Mouse (Mus musculus) embryonic facial prominence, embryonic 15.5 days (tissue): ENCODE data around the gene Nkx6-2. TPM values are rescaled to one million over a fixed set of nuclear protein-coding genes. Genes with fewer than 3 reads are reported as not detected.

Experiments
- ATAC-seq: fragments of 200-750 bp; cut with Nextera tagmentation; 2 replicates; pipeline ENCODE4 v1.8.0; 2017; ENCODE audit warnings: low read depth, moderate TSS enrichment; ENCODE audit not compliant: insufficient number of reproducible peaks, low FRiP score, low TSS enrichment
- H3K27ac ChIP-seq: fragments of 300-500 bp; sonication (generic); replicated peaks from 2 replicates; pipeline ENCODE4 v1.5.1; 2015; ENCODE audit warnings: mild to moderate bottlenecking, inconsistent platforms
- H3K27me3 ChIP-seq: fragments of 300-500 bp; sonication (generic); 2 replicates; pipeline ENCODE4 v1.6.1; 2015; ENCODE audit warnings: inconsistent platforms
- H3K36me3 ChIP-seq: fragments of 300-500 bp; sonication (generic); 2 replicates; pipeline ENCODE4 v1.6.1; 2015; ENCODE audit warnings: mild to moderate bottlenecking, inconsistent platforms
- H3K4me1 ChIP-seq: fragments of 300-500 bp; sonication (generic); 2 replicates; pipeline ENCODE4 v1.6.1; 2015; ENCODE audit warnings: inconsistent platforms
- H3K4me2 ChIP-seq: fragments of 300-500 bp; sonication (generic); replicated peaks from 2 replicates; pipeline ENCODE4 v1.6.1; 2015; ENCODE audit warnings: mild to moderate bottlenecking, inconsistent platforms
- H3K4me3 ChIP-seq: fragments of 300-500 bp; sonication (generic); replicated peaks from 2 replicates; pipeline ENCODE4 v1.5.1; 2015; ENCODE audit warnings: mild to moderate bottlenecking, inconsistent platforms
- H3K9ac ChIP-seq: fragments of 300-500 bp; sonication (generic); 2 replicates; pipeline ENCODE4 v1.6.1; 2015; ENCODE audit warnings: inconsistent platforms
- H3K9me3 ChIP-seq: fragments of 300-500 bp; sonication (generic); replicated peaks from 2 replicates; pipeline ENCODE4 v1.6.1; 2016; ENCODE audit warnings: inconsistent platforms
- WGBS: fragments of 180-500 bp; shearing (Covaris S2); methylation state at CpG from one replicate; pipeline ENCODE4 v1.1.7; 2015; 5-methylcytosine and 5-hydroxymethylcytosine counted together
- polyA plus RNA-seq: library from polyadenylated mRNA; unstranded; fragments of >200 nt; fragmentation: Nextera tagmentation; extraction: Ambion mirVana; gene quantifications from 2 replicates; pipeline ENCODE4 v1.2.1, GENCODE M21; 2015

The Nkx6-2 gene
- not detected in 2 replicates for polyA plus RNA-seq

DNA sequence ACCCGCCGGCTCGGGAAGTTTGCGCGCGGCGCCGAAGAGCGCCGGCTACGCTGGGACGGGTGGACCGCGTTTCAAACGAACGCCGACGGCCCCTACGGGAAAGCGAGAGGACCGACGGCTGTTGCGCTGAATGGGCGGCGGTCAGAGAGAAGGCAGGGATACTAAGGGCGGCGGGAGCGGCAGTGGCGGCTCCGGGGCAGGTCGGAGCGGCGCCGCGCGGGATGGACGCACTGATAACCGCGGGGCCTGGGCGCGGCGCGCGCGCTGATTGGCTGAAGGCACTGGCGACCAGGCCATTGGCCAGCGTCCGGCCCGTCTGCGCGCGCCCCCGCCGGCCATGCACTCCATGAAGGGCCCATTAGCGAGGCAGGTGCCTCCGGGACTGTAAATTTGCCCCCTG, at the start of gene Nkx6-2:
Gene Nkx6-2 (minus strand): TSS at position 203 of the 400 bp plus-strand sequence.
- Histone ChIP-seq H3K9me3 (no peaks in the 10 kb centered on the region), H3K4me1 (peaks cover 44% of the 10 kb centered on the region), H3K4me3 (peak within 1 kb of the TSS; percentile 35), H3K36me3 (peaks cover 18% of the 10 kb centered on the region), H3K27ac (no peak within 1 kb of the TSS), H3K9ac (no peak within 1 kb of the TSS), H3K27me3 (peaks cover 100% of the 10 kb centered on the region), H3K4me2 (peak within 1 kb of the TSS; percentile 55)
- no peak for ATAC-seq
- WGBS, result under 1% methylated on average over 56 of the region's 56 CpGs

GRCm38 (mm10) chr7:139625156-139625555, 42.6 kb upstream of the Nkx6-2 start:
- 81% methylated on average over 9 of the region's 9 CpGs for WGBS

DNA sequence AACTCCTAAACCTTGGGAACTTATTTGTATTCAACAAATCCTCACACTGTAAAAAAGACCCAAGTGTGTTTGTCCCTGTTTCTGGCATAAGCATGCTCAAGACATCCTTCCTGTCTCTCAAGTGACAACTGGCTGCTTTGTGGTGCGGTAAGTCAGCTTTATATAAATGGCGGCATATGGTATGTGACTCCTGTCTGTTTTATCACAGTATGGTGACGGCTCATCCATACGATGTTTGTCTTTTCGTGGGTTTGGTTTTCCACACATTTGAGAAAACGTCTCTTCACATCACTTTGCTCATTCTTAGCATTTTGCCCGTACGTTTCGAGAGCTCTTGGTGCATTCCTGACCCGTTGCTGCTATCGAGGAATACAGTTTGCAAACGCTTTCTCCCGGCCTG, 40.0 kb upstream of the Nkx6-2 start:
- 74% methylated on average over 13 of the region's 13 CpGs for WGBS
- no peak overlapping the region for H3K4me2 ChIP-seq
- H3K9me3 ChIP-seq, result no peaks in the 10 kb centered on the region
- no peak overlapping the region for H3K4me3 ChIP-seq
- no peak overlapping the region for H3K27ac ChIP-seq
- no peaks in the 10 kb centered on the region for H3K4me1 ChIP-seq
- ATAC-seq, result no peak
- no peaks in the 10 kb centered on the region for H3K36me3 ChIP-seq
- H3K9ac ChIP-seq, result no peak overlapping the region
- H3K27me3 ChIP-seq, result peaks cover 5% of the 10 kb centered on the region; the same call in 1 of the 2 replicates

More at GRCm38 (mm10) chr7:139625156-139625555, 42.6 kb upstream of the Nkx6-2 start:
- ATAC-seq, result no peak
- Histone ChIP-seq H3K4me1 (no peaks in the 10 kb centered on the region), H3K9me3 (no peaks in the 10 kb centered on the region), H3K4me2 (no peak overlapping the region), H3K9ac (no peak overlapping the region), H3K36me3 (no peaks in the 10 kb centered on the region), H3K27me3 (no peaks in the 10 kb centered on the region), H3K4me3 (no peak overlapping the region), H3K27ac (no peak overlapping the region)

DNA sequence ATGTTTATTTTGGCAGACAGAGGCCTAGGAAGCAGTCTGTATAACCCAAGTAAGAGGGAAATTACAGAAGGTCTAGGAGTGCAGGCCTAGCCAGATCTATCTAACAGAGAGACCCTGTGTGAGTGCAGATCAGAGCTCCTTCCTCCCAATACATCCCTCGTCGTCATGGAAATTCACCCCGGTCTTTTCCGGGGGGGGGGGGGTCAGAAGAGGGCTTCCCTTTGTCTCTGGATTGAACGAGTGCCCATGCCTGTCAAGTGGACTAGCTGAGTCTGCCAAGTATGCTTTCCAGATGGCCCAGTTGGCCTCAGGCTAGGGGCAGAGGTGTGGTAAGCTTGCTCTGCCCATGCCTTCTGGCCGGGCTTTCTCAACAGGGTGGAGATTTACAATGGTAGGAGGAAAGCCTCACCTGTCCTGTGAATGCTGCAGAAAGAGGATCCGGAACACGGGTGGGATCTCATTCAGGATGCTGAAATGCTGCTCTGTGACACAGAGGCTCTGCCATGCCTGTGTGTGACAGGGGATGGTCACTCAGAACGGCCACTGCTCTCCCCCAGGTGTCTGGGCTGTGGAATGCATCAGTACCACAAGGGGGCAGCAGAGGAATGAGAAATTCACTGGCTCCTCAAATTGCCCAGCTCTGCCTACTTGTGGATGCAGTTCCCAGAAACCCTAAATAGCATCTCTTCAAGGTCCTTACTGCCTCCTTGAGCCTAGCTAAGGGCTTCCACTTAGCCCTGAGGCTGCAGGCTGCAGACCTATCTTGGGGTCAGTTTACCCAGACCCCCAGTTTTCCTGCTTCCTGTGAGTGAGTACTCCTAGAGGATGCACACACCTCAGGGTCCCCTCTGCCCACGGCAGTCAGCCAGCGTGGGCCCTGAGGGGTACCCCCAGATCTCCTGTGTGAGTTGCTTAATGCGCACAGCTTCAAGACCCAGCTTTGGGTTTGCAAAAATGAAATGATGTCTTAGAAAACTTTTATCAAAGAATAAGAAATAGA, 33.5 kb upstream of the Nkx6-2 start:
- Histone ChIP-seq H3K4me1 (no peaks in the 10 kb centered on the region), H3K27me3 (peaks cover 8% of the 10 kb centered on the region; the same call in 1 of the 2 replicates), H3K9me3 (no peaks in the 10 kb centered on the region), H3K4me3 (no peak overlapping the region), H3K36me3 (no peaks in the 10 kb centered on the region), H3K4me2 (no peak overlapping the region), H3K9ac (no peak overlapping the region), H3K27ac (no peak overlapping the region)
- ATAC-seq, result no peak
- 46% methylated on average over 12 of the region's 12 CpGs for WGBS

DNA sequence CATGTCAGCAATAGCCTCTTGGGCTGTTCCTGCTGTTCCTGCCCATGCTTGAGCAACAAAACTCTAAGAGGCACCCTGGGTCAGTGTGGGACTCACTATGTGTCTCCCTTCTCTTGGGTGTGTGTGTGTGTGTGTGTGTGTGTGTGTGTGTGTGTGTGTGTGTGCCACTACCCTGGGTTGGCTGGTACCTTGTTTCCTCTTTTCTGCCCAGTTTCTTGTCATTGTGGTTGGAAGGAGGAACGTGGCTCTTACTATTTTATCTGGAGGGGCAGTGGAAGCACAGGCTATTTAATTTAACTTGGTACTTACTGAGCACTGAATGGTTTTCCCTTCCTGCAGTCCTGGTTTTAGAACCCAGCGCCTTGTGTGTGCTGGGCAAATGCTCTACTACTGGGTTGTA, 27.7 kb upstream of the Nkx6-2 start:
- no peak overlapping the region for H3K4me2 ChIP-seq
- no peak overlapping the region for H3K9ac ChIP-seq
- no peaks in the 10 kb centered on the region for H3K4me1 ChIP-seq
- 73% methylated on average over 2 of the region's 2 CpGs for WGBS
- H3K4me3 ChIP-seq, result no peak overlapping the region
- no peaks in the 10 kb centered on the region for H3K36me3 ChIP-seq
- no peak for ATAC-seq
- peaks cover 3% of the 10 kb centered on the region; the same call in 1 of the 2 replicates for H3K27me3 ChIP-seq
- no peaks in the 10 kb centered on the region for H3K9me3 ChIP-seq
- H3K27ac ChIP-seq, result no peak overlapping the region

GRCm38 (mm10) chr7:139595862-139596261, 13.3 kb upstream of the Nkx6-2 start:
- Histone ChIP-seq H3K9me3 (no peaks in the 10 kb centered on the region), H3K27me3 (peaks cover 5% of the 10 kb centered on the region)
- WGBS, result 40% methylated on average over 6 of the region's 6 CpGs

GRCm38 (mm10) chr7:139595311-139595710, 12.7 kb upstream of the Nkx6-2 start:
- 60% methylated on average over 6 of the region's 6 CpGs for WGBS
- H3K9me3 ChIP-seq, result no peaks in the 10 kb centered on the region
- H3K4me3 ChIP-seq, result no peak overlapping the region
- H3K4me1 ChIP-seq, result 0 out of 2 replicates have a peak, but pooled peaks cover 6% of the 10 kb centered on the region
- ATAC-seq, result no peak
- H3K9ac ChIP-seq, result no peak overlapping the region
- no peaks in the 10 kb centered on the region for H3K36me3 ChIP-seq
- H3K27me3 ChIP-seq, result peaks cover 5% of the 10 kb centered on the region
- no peak overlapping the region for H3K27ac ChIP-seq
- H3K4me2 ChIP-seq, result no peak overlapping the region

More at GRCm38 (mm10) chr7:139595862-139596261, 13.3 kb upstream of the Nkx6-2 start:
- ATAC-seq, result no peak
- no peak overlapping the region for H3K9ac ChIP-seq
- H3K27ac ChIP-seq, result no peak overlapping the region
- H3K4me2 ChIP-seq, result no peak overlapping the region
- H3K36me3 ChIP-seq, result no peaks in the 10 kb centered on the region
- 0 out of 2 replicates have a peak, but pooled peaks cover 6% of the 10 kb centered on the region for H3K4me1 ChIP-seq
- no peak overlapping the region for H3K4me3 ChIP-seq

DNA sequence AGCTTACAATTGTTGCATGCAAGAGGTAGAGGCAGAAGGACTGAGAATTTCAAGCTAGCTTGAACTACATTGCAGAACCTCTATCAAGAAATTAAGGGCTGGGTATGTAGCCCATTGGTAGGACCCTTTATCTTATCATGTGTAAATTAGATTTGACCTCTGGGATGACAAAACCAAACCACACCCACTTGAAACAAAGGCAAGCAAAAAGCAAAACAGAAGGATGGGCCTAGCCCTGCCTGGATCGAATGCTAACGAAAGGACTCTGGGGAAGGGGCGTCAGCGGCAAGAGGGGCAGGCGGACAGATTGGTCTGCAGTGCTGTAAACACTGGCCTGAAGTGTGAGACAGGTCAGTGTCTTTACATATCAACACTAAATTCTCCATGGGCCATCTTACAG, 8.7 kb upstream of the Nkx6-2 start:
- Histone ChIP-seq H3K27ac (no peak overlapping the region), H3K36me3 (no peaks in the 10 kb centered on the region), H3K4me3 (no peak overlapping the region), H3K9me3 (no peaks in the 10 kb centered on the region), H3K4me1 (0 out of 2 replicates have a peak, but pooled peaks cover 3% of the 10 kb centered on the region), H3K27me3 (peaks cover 42% of the 10 kb centered on the region), H3K9ac (no peak overlapping the region), H3K4me2 (no peak overlapping the region)
- WGBS, result 96% methylated on average over 5 of the region's 5 CpGs
- ATAC-seq, result no peak

- peaks cover 52% of the 10 kb centered on the region for H3K27me3 ChIP-seq
- 0 out of 2 replicates have a peak, but pooled peaks have one; percentile 20 for ATAC-seq
- 37% methylated on average over 3 of the region's 3 CpGs for WGBS
- H3K4me1 ChIP-seq, result peaks cover 2% of the 10 kb centered on the region; the same call in 1 of the 2 replicates
- H3K36me3 ChIP-seq, result no peaks in the 10 kb centered on the region
- no peak overlapping the region for H3K9ac ChIP-seq
- no peaks in the 10 kb centered on the region for H3K9me3 ChIP-seq
- no peak overlapping the region for H3K27ac ChIP-seq
- H3K4me3 ChIP-seq, result no peak overlapping the region
- no peak overlapping the region for H3K4me2 ChIP-seq
Measured at GRCm38 (mm10) chr7:139590302-139590701, 7.7 kb upstream of the Nkx6-2 start.

DNA sequence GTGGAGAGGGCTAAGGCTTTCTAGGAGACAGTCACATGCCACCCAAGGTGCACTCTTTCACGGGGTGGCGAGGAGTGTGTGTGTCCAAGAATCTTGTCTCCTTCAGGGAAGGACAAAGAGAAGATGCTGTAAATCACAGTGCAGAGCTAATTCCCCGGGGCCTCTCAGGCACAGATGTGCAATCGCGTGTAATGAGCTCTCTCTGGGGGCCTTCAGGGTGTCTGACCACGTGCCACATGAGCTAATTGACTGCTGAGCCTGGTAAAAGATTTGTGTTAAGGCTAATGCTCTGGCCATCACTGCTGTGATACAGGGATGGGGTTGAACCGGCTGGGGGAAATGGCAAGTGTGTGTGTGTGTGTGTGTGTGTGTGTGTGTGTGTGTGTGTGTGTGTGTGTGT, 5.3 kb upstream of the Nkx6-2 start:
- WGBS, result 32% methylated on average over 7 of the region's 7 CpGs
- no peak overlapping the region for H3K27ac ChIP-seq

DNA sequence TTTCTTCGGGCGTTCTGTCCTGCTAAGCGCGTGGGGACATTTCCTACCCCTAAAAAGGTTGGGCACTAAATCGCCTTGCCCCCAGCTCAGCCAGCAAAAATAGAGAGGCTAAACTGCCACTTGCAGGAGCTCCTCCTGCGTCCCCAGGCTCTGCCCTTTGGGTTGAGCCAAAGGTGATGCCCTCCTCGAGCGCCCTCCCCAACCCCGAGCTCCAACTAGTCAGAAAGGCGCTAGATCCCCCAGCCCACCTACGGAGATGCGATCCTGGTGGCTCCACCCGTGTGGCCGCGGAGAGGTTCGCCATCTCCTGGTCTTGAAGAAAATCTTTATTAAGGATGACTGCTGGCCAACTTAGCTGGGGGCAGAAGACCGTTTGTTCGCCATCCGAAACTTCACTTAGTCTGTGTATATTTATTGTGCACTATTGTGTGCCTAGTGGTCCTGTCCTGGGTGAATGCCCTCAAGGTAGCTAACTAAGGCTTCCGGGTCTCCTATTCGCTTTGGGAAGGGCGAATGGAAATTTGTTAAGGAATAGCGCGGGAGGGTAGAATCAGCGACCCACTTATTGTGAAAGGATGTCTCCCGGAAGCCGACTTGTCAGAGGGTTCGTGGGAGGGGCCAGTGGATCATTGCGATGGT, 2.7 kb upstream of the Nkx6-2 start:
- H3K9ac ChIP-seq, result no peak overlapping the region
- H3K27me3 ChIP-seq, result peaks cover 97% of the 10 kb centered on the region
- H3K9me3 ChIP-seq, result no peaks in the 10 kb centered on the region
- H3K4me1 ChIP-seq, result peaks cover 44% of the 10 kb centered on the region
- H3K4me2 ChIP-seq, result no peak overlapping the region
- no peak for ATAC-seq
- WGBS, result 3% methylated on average over 29 of the region's 29 CpGs
- H3K4me3 ChIP-seq, result no peak overlapping the region
- no peak overlapping the region for H3K27ac ChIP-seq
- H3K36me3 ChIP-seq, result no peaks in the 10 kb centered on the region

More for the DNA sequence above, 5.3 kb upstream of the Nkx6-2 start:
- no peak overlapping the region for H3K4me2 ChIP-seq
- H3K9me3 ChIP-seq, result no peaks in the 10 kb centered on the region
- H3K9ac ChIP-seq, result no peak overlapping the region
- H3K36me3 ChIP-seq, result no peaks in the 10 kb centered on the region
- peaks cover 71% of the 10 kb centered on the region for H3K27me3 ChIP-seq
- no peak overlapping the region for H3K4me3 ChIP-seq
- peaks cover 21% of the 10 kb centered on the region for H3K4me1 ChIP-seq
- ATAC-seq, result peak; percentile 27; the same call in 1 of the 2 replicates
